Mouse (Mus musculus) embryonic facial prominence, embryonic 10.5 days (tissue): ENCODE measurements around the gene Stx8. TPM values are rescaled to one million over a fixed set of nuclear protein-coding genes. Genes with fewer than 3 reads are reported as not detected.

ENCODE experiments used
- DNase-seq: peaks from one replicate; pipeline ENCODE4 v3.0.0-alpha.2; 2017; ENCODE audit warnings: low spot score
- H3K27ac ChIP-seq: fragments of 300-500 bp; sonication (generic); replicated peaks from 2 replicates; pipeline ENCODE4 v1.5.1; 2016; ENCODE audit warnings: mild to moderate bottlenecking
- H3K27me3 ChIP-seq: fragments of 300-500 bp; sonication (generic); replicated peaks from 2 replicates; pipeline ENCODE4 v1.6.1; 2016; ENCODE audit warnings: low read depth, mild to moderate bottlenecking; ENCODE audit not compliant: poor library complexity, severe bottlenecking
- H3K36me3 ChIP-seq: fragments of 300-500 bp; sonication (generic); replicated peaks from 2 replicates; pipeline ENCODE4 v1.6.1; 2016; ENCODE audit warnings: mild to moderate bottlenecking, moderate library complexity
- H3K4me1 ChIP-seq: fragments of 300-500 bp; sonication (generic); 2 replicates; pipeline ENCODE4 v1.6.1; 2016
- H3K4me3 ChIP-seq: fragments of 300-500 bp; sonication (generic); 2 replicates; pipeline ENCODE4 v1.5.1; 2016; ENCODE audit warnings: mild to moderate bottlenecking, moderate library complexity
- H3K9me3 ChIP-seq: fragments of 300-500 bp; sonication (generic); 2 replicates; pipeline ENCODE4 v1.6.1; 2016; ENCODE audit warnings: mild to moderate bottlenecking
- WGBS: fragments of 180-500 bp; shearing (Covaris S2); methylation state at CpG from one replicate; pipeline ENCODE4 v1.1.7; 2016; 5-methylcytosine and 5-hydroxymethylcytosine counted together
- polyA plus RNA-seq: library from polyadenylated mRNA; unstranded; fragments of >200 nt; fragmentation: Nextera tagmentation; extraction: Ambion mirVana; gene quantifications from 2 replicates; pipeline ENCODE4 v1.2.1, GENCODE M21; 2016

Gene Stx8
- polyA plus RNA-seq, 1 experiment from 2014 or later: 44.7 TPM

- no peak overlapping the region for H3K4me3 ChIP-seq
- DNase-seq: no peak
- no peak overlapping the region for H3K27ac ChIP-seq
- H3K9me3 ChIP-seq: no peaks in the 10 kb centered on the region
- no peaks in the 10 kb centered on the region for H3K27me3 ChIP-seq
- no peaks in the 10 kb centered on the region for H3K36me3 ChIP-seq
- WGBS: 92% methylated on average over 3 of the region's 3 CpGs
- 0 out of 2 replicates have a peak, but pooled peaks cover 4% of the 10 kb centered on the region for H3K4me1 ChIP-seq
Measured at GRCm38 (mm10) chr11:67998905-67999304, 32.9 kb downstream of the Stx8 start.

- WGBS: 77% methylated on average over 5 of the region's 5 CpGs
- no peak for DNase-seq
- H3K27me3 ChIP-seq: no peaks in the 10 kb centered on the region
- 0 out of 2 replicates have a peak, but pooled peaks cover 8% of the 10 kb centered on the region for H3K4me1 ChIP-seq
- H3K9me3 ChIP-seq: no peaks in the 10 kb centered on the region
- H3K27ac ChIP-seq: no peak overlapping the region
- H3K36me3 ChIP-seq: no peaks in the 10 kb centered on the region
- no peak overlapping the region for H3K4me3 ChIP-seq
Measured at GRCm38 (mm10) chr11:67999629-68000028, 33.6 kb downstream of the Stx8 start.

GRCm38 (mm10) chr11:68004191-68004590 is 38.2 kb downstream of the Stx8 start:
- peaks cover 37% of the 10 kb centered on the region for H3K4me1 ChIP-seq
- no peaks in the 10 kb centered on the region for H3K27me3 ChIP-seq
- H3K27ac ChIP-seq: no peak overlapping the region
- no peaks in the 10 kb centered on the region for H3K9me3 ChIP-seq
- H3K4me3 ChIP-seq: no peak overlapping the region
- WGBS: 22% methylated on average over 6 of the region's 6 CpGs
- no peaks in the 10 kb centered on the region for H3K36me3 ChIP-seq
- peak; percentile 70 for DNase-seq

- H3K4me1 ChIP-seq: peaks cover 37% of the 10 kb centered on the region
- H3K4me3 ChIP-seq: no peak overlapping the region
- H3K9me3 ChIP-seq: no peaks in the 10 kb centered on the region
- H3K36me3 ChIP-seq: no peaks in the 10 kb centered on the region
- no peak for DNase-seq
- 0 out of 2 replicates have a peak overlapping the region, but pooled peaks have one; percentile 40 for H3K27ac ChIP-seq
- 45% methylated on average over 8 of the region's 8 CpGs for WGBS
- H3K27me3 ChIP-seq: no peaks in the 10 kb centered on the region
Measured at GRCm38 (mm10) chr11:68006216-68006789, 40.3 kb downstream of the Stx8 start.

DNA sequence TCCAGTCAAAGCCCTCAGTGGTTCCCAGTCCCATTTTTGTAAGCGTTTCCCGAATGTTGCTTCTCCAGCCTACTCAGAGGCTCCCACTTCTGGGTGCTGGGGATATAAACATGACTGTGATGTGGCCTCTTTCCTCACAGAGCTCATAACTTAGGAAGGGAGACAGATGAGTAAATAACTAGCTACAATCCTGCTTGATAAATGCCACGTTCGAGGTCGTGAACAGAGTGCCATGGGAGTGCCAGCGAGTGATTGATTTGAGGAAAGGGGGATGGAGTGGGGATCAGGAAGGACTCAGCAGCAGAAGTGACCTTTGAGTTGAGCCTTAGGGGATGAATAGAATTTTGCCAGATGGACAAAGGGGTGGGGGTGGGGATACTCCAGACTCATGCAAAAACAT is 41.7 kb downstream of the Stx8 start:
- H3K36me3 ChIP-seq: no peaks in the 10 kb centered on the region
- H3K27ac ChIP-seq: peak overlapping the region; percentile 48; the same call in 1 of the 2 replicates
- H3K9me3 ChIP-seq: no peaks in the 10 kb centered on the region
- WGBS: 52% methylated on average over 6 of the region's 6 CpGs
- no peak overlapping the region for H3K4me3 ChIP-seq
- H3K4me1 ChIP-seq: peaks cover 37% of the 10 kb centered on the region
- H3K27me3 ChIP-seq: no peaks in the 10 kb centered on the region
- DNase-seq: no peak

DNA sequence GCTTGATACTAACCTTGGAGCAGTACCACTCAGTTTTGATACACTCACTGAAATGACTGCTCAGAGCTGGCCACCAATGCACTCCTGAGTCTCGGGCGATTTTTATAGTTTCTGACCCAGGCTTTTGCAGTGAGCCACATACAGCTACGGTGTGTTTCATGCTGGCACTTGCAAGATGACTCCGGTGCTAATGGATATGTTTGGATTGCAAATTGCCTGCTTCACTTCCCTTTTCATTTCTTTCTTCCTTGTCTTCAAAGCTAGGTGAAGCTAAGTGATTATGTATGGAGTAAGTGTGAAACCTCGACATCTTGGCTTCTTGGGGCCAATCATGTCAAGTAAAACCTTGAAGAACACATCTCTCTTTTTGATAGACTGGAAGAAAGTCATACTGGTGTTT is 43.4 kb downstream of the Stx8 start:
- WGBS: 80% methylated on average over 5 of the region's 5 CpGs
- no peaks in the 10 kb centered on the region for H3K27me3 ChIP-seq
- DNase-seq: no peak
- H3K36me3 ChIP-seq: no peaks in the 10 kb centered on the region
- peaks cover 35% of the 10 kb centered on the region for H3K4me1 ChIP-seq
- H3K27ac ChIP-seq: no peak overlapping the region
- no peak overlapping the region for H3K4me3 ChIP-seq
- H3K9me3 ChIP-seq: no peaks in the 10 kb centered on the region

DNA sequence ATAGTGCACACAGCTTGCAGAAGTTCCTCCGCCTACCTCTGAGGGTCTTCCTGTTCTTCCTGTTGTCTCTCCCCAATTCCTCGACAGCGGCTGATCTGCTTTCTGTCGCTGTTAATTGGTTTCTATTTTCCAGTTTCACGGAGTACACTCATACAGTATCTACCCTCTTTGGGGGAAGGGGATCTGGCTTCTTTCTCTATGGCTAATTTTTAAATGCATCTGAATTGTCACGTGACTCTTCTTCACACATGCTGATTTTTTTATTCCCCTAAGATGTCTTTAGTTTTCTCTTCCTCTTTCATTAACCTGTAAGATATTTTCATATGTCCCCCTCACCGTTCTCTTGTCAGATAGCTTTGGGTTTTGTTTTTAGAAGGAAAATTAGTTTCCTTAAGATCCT is 46.2 kb downstream of the Stx8 start:
- no peak for DNase-seq
- Histone ChIP-seq H3K9me3 (no peaks in the 10 kb centered on the region), H3K4me1 (peaks cover 26% of the 10 kb centered on the region), H3K27ac (no peak overlapping the region), H3K4me3 (no peak overlapping the region), H3K36me3 (no peaks in the 10 kb centered on the region), H3K27me3 (no peaks in the 10 kb centered on the region)
- WGBS: 82% methylated on average over 7 of the region's 7 CpGs

DNA sequence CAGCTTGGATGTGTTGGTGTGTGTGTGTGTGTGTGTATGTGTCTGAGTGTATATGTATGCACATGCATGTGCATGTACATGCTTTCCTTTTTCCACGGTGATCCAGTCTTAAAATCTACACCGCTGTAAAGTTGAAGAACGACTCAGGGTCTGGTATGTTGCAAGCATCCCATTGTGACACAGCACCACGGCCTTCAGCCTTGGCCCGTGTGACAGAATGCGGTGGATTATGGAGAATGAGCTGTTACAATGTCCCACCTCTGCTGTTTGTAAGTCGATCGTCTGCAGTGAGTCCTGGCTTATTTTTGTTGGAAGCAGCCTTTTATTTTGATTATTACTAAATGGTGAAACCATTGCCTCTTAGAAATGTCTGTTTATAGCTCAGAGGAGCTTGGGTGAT is 52.2 kb downstream of the Stx8 start:
- Histone ChIP-seq H3K27ac (no peak overlapping the region), H3K27me3 (no peaks in the 10 kb centered on the region), H3K4me3 (no peak overlapping the region), H3K9me3 (no peaks in the 10 kb centered on the region), H3K36me3 (0 out of 2 replicates have a peak, but pooled peaks cover 3% of the 10 kb centered on the region), H3K4me1 (peaks cover 18% of the 10 kb centered on the region)
- WGBS: 91% methylated on average over 8 of the region's 8 CpGs
- no peak for DNase-seq

DNA sequence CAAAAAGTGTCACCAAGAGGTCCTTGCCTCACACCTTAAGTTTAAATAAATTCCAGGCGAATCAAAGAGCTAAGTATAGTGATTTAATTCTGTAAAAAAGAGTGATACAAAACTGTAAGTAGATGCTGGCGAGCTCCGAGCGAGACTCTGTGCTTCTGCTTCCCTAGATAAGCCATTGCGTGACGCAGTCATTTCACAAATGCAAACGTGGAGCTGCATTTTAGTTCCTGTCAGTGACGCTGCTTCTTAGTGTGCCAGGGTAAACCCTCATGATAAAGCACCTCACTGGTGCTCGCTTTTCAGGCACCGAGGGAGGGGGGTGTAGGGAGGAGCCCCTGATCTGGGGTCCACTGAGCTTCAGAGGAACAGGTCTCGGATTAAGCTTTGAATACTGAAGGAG is 53.2 kb downstream of the Stx8 start:
- WGBS: 86% methylated on average over 11 of the region's 11 CpGs
- Histone ChIP-seq H3K9me3 (no peaks in the 10 kb centered on the region), H3K27ac (no peak overlapping the region), H3K4me1 (peaks cover 28% of the 10 kb centered on the region), H3K4me3 (no peak overlapping the region), H3K36me3 (0 out of 2 replicates have a peak, but pooled peaks cover 3% of the 10 kb centered on the region), H3K27me3 (no peaks in the 10 kb centered on the region)
- DNase-seq: no peak

GRCm38 (mm10) chr11:68021976-68022375 is 56.0 kb downstream of the Stx8 start:
- 0 out of 2 replicates have a peak, but pooled peaks cover 3% of the 10 kb centered on the region for H3K36me3 ChIP-seq
- no peaks in the 10 kb centered on the region for H3K27me3 ChIP-seq
- 91% methylated on average over 7 of the region's 7 CpGs for WGBS
- H3K27ac ChIP-seq: no peak overlapping the region
- no peak overlapping the region for H3K4me3 ChIP-seq
- no peaks in the 10 kb centered on the region for H3K9me3 ChIP-seq
- no peak for DNase-seq
- peaks cover 15% of the 10 kb centered on the region for H3K4me1 ChIP-seq

DNA sequence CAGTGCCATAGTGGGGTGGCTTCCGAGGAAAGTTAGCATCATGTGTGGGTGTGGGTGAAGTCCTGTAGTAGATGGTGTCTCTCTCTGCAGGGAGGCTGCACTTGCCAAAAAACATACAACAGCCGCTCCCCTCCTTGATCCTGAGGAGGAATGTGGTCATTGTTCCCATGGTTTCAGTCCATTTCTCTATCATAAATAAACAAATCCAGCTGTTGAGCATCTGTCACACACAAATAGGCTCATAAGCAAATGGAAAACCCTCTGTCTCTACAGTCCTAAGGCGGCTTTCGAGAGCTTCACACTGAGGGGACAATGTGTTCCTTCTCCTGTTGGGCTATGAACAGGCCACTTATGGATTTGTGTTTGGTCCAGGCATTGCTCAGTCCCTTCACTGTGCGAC is 56.9 kb downstream of the Stx8 start:
- no peak for DNase-seq
- WGBS: 85% methylated on average over 5 of the region's 5 CpGs
- no peak overlapping the region for H3K4me3 ChIP-seq
- peaks cover 15% of the 10 kb centered on the region for H3K4me1 ChIP-seq
- H3K36me3 ChIP-seq: 0 out of 2 replicates have a peak, but pooled peaks cover 3% of the 10 kb centered on the region
- no peaks in the 10 kb centered on the region for H3K9me3 ChIP-seq
- H3K27me3 ChIP-seq: no peaks in the 10 kb centered on the region
- H3K27ac ChIP-seq: no peak overlapping the region

DNA sequence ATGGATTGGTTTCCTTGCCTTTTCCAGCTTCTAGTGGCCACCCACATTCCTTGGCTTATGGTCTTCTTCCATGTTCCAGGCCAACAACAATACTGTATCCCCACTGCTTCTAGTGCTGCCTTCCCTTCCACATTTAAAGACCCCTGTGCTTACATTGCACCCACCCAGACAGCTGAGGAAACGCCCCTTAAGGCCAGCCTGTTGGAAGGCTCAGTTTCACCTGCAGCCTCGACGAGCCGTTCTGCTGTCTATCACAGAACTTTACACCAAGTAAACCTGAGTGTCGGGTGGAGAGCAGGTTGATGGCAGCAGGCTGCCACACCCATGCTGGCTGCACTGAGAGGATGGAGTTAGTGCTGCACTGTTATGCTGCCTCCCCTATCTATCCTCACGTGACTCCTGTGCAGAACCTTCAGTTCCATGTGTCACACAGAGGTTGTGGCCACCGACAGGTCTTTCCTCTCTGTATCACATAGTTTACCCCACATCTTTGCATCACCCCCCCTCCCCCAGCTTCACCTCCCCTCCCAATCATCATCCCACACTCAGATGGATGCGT is 57.9 kb downstream of the Stx8 start:
- DNase-seq: no peak
- 83% methylated on average over 8 of the region's 8 CpGs for WGBS
- H3K4me3 ChIP-seq: no peak overlapping the region
- H3K36me3 ChIP-seq: 0 out of 2 replicates have a peak, but pooled peaks cover 3% of the 10 kb centered on the region
- no peaks in the 10 kb centered on the region for H3K27me3 ChIP-seq
- no peaks in the 10 kb centered on the region for H3K9me3 ChIP-seq
- peaks cover 17% of the 10 kb centered on the region for H3K4me1 ChIP-seq
- H3K27ac ChIP-seq: no peak overlapping the region

DNA sequence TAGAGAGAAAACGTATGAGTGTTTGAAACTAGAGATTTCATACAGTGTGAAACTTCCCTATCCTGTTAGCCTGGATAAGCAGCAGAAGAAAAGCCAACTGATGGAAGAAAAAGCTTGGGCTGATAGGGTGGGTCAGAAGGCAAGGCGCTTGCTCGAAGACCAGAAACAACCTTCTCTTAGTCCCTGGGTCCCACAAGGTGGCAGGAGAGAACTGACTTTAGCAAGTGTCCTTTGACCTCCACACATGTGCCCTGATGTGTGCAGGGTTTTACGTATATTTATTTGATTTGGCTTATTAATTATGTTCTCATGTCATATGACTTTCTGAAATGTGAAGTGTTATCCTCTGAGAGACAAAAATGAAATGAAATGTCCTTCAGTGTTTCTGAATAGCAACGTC is 60.6 kb downstream of the Stx8 start:
- peaks cover 32% of the 10 kb centered on the region for H3K4me1 ChIP-seq
- H3K27me3 ChIP-seq: no peaks in the 10 kb centered on the region
- DNase-seq: no peak
- WGBS: 82% methylated on average over 5 of the region's 5 CpGs
- H3K9me3 ChIP-seq: no peaks in the 10 kb centered on the region
- no peaks in the 10 kb centered on the region for H3K36me3 ChIP-seq
- no peak overlapping the region for H3K27ac ChIP-seq
- no peak overlapping the region for H3K4me3 ChIP-seq
